Mouse (Mus musculus): Measurements from ENCODE around the gene Atp13a1.
A peak's percentile ranks its signal among the peaks of the same experiment; 100 is the strongest.

The Atp13a1 gene

DNA sequence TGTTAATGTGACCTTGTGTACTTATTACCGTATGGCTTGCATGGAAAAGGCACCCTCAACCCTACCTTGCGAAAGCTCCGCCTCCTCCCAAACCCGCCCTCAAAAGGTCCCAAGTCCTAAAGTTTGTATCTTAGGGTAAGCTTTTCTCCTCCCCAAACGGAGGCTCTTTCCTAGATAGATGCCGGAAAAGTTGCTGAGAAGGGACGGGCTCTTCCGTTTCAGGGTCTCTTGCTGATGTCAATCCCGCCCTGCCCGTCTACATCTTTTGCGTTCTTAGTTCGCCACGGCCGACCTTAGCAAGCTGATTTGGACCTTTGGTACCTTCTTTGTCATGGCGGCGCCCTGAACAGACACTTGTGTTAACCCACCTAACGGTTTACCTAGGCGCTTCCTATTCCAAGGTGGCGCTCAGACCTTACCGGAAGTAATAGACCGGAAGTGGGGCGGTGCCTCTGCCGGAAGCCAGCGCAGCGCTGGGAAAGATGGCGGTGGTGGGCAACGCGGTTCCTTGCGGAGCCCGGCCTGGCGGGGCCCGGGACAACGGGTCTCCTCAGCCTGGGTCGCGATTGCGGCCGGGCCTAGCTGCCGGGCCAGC, at the start of gene Atp13a1, which contains the start of gene Zfp866:
TSS of gene Atp13a1 (plus strand) at position 391 of the 595 bp plus-strand sequence.
TSS of gene Zfp866 (minus strand) at position 406 of the 595 bp plus-strand sequence.
- peak; percentile 83 to 88 for DNase-seq (ENCODE audit: low spot score in 2 of 2)

DNA sequence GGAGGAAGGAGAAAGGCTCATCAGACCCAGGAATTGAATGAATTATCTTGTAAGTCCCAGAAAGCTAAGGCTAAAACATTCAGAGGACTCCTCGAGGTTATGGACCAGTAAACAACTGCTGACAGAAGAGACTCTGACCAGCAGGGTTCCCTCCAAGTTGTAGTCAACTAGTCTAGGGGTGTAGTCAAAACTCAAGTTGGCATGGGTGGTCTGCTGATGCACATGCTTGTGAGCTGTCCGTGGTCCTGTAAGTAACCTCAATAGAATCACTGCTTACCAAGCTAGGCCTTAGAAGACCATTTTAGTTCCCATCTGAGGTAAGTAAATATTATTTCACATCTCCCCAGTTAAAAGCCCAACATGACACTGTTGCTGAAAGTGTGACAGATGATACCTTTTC, 49.7 kb upstream of the Atp13a1 start:
- no peak for DNase-seq (ENCODE audit: low spot score in 2 of 2)

DNA sequence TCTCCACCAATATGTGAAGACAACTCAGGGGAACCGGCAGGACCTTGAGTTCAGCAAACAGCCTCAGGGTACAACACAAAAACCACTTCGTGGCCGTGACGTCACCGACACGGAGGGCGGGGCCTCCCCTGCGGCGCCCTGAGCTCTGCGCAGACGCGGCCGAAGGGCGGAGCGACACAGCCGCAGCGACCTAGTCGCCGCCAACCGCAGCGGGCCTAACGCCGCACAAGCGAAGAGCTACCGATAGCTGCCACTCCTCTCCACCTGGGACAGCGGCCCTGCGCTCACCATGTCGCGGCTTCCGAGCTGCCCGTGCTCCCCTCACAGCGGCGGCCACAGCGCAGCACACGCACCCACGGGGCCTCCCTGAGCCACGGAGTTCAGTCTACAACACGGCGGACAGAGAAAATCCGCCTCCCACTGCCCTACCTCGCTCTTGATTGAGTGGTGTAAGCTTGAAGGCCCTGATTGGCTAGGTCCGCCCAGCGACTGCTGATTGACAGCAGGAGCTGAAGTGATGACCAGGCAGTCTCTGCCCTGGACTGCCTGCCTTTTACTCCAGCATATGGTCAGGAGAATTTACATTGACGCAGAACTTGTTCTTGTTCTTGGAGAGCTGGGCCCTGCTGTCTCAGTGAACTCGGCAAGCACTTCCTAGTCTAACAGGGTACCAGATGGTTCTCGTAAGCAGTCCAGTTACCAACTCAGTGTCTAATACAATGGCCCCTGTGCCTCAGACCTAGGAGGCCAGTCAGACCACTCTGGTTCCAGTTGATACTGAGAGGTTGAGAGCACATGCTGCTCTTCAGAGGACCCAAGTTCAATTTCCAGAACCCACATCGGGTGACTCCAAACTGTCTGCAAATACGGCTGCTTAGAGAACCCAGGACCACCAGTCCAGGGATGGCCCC, 41.2 kb upstream of the Atp13a1 start, which contains the start of gene Zfp963:
TSS of gene Zfp963 (minus strand) at position 427 of the 911 bp plus-strand sequence.
- DNase-seq (ENCODE audit: low spot score in 2 of 2), result peak; percentile 95 to 97

DNA sequence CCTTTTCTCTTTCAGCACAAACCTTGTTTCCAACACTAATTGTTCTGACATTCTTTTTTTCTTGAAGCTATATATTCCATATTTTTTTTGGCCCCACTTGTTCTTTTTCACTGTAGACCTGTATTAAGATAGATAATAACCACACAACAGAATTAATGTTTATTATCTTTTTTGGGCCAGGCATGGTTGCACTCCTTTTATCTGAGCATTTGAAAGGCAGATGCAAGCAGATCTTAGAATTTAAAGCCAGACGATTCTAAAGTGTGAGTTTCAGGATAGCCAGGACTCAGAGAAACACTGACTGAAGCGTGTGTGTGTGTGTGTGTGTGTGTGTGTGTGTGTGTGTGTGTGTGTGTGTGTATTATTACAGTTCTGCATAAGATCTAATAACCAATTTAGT, 38.5 kb upstream of the Atp13a1 start:
- no peak for DNase-seq (ENCODE audit: low spot score in 2 of 2)

DNA sequence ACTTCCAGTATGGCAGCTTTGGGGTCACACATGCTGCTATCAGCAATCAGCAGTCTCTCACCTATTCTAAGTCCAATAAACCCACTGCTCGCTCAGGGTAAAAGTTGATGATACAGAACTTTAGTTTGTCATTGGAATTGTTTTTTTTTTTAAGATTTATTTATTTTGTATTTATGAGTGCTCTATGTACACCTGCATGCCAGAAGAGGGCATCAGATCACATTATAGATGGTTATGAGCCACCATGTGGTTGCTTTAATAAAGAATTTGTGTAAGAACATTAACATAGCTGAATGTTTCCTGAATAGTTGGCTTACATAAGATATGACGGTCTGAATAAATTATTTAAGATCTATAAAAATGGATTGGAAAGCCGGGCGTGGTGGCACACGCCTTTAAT, 32.6 kb upstream of the Atp13a1 start:
- no peak for DNase-seq (ENCODE audit: low spot score in 2 of 2)

DNA sequence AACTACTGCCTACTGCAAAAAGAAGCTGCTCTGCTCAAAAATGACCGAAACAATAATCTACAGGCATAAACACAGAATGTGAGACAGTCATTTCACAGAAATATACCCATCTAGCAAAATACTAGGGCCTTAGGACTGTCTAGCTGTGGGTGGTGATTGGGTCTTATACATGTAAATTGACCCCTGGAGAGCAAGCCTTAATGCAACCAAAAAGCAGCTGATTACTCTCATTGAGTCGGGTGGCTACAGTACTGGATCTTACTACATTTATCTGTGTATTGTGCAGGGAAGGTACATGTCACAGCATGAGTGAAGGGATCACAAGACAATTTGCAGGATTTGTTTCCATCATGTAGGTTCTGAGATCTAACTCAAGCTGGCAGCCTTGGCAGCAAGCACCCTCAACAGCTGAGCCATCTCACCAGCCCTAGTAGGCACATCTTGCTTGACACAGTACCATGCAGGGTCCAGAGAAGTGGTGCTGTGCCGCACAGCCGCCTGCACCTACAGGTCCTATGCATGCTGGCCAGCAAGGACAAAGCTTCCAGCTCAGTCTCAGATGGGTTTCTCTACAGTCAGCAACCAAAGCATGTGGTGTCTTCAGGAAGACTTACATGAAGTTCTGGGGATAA, 29.0 kb upstream of the Atp13a1 start:
- DNase-seq (ENCODE audit: low spot score in 2 of 2), result no peak

DNA sequence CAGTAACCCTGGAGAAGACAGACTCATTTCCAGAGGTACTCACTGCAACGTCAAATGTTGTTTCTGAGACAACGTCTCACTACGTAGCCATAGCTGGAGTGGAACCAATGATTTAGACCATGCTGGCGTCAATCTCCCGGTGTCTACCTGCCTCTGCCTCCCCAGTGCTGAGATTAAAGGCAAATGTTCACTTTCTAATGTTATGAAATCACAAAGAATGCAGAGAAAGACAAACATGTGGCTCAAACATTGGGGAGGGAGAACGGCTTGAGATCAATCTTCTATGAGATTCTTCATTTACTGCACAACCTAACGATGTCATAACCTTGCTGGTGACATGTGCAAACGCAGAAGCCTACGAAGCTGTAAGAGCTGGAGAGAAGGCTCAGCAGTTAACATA, 19.7 kb upstream of the Atp13a1 start:
- DNase-seq (ENCODE audit: low spot score in 2 of 2), result no peak

DNA sequence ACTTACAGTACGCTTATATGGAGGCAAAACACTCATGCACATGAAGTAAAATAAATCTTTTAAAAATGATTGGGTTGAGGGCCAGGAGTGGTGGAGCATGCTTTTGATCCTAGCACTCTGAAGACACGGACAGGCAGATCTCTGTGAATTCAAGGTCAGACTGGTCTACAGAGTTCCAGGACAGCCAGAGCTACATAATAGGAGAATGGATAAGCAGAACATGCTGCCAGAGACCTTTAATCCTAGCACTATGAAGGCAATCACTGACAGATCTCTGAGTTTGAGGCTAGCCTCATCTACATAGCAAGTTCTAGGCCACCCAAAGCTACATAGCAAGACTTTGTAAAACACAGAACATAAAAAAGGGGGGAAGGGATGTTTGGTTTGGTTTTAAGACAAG, 18.9 kb upstream of the Atp13a1 start:
- DNase-seq (ENCODE audit: low spot score in 2 of 2), result no peak

DNA sequence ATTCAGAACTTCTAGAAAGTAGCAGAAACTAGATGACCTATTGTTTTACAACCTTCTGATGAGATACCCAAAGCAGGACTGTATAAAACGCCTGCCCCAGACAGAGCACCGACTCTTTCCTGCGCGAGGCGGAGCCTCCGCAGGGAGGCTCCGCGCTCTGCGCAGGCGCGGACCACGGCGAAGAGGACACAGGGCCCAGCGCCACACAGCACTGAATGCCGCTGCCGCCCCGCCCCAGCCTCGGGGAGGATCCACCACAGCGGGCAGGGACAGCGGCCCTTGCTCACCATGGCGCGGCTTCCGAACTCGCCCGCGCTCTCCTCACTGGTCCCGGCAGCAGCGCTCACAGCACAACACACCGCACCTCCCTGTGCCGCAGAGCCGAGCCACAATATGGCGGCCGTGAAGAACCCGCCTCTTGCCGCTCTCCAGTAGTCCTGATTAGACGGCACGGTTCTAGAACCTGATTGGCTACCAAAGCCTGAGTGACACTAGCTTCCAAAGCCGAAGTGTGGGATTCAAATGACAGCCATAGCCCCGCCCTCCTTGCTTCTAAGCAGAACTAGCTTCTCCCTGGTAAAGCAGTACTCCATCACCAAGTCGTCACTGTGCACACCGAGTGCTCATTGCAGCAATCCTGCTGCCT, 16.3 kb upstream of the Atp13a1 start, which contains the start of gene Gm20422:
TSS of gene Gm20422 (minus strand) at position 384 of the 646 bp plus-strand sequence.
- DNase-seq (ENCODE audit: low spot score in 2 of 2), result peak; percentile 92 to 93

DNA sequence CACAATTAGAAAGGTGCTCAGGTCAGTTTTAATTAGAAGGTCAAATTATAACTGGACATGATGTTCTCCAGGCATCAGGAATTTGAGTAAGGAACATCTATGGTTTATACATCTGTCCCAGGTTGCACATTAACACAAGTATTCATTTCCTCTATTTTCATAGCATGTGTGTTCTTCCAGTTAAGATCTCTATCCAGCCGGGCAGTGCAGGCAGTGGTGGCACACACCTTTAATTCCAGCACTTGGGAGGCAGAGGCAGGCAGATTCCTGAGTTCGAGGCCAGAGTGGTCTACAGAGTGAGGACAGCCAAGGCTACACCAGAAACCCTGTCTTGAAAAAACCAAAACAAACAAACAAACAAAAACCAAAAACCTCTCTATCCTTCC, 15.8 kb upstream of the Atp13a1 start:
- DNase-seq (ENCODE audit: low spot score in 2 of 2), result no peak

DNA sequence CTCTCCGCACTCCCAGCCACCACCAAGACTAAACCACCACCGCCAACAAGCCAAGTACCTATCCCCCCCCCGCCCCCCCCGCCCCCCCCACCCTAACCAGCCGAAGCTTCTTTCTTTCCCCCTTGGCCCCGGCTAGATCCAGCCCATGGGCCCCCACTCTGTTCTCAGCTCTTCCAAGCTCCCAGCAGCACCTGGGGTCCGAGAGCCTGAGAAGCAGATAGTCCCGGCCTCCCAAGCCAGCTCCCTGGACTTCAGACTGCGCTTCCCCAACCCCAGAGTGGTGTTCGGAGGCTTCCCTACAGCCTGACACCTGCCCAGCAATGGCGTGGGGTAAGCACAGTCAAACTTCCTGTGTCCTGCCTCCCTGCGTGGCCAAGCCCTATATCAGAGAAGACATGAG, 13.9 kb upstream of the Atp13a1 start:
- no peak for DNase-seq (ENCODE audit: low spot score in 2 of 2)

DNA sequence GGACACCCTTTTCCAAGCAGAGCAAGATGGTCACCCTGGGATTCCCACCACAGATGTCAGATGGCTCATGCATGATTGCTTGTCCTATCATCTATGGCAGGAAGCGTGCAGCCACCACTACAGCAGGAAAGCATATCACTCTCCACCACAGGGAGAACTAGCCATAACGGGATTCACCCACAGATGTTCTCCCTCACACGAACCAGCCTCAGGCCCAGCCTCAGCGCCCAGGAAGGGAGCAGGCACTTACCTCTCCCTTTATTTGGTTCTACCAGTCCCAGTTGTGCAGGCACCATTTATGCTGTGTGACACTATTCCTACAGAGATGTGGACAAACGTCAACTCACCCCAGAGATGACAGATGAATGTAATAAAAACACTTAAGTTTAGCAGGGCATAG, 1.9 kb upstream of the Atp13a1 start:
- no peak for DNase-seq (ENCODE audit: low spot score in 2 of 2)

DNA sequence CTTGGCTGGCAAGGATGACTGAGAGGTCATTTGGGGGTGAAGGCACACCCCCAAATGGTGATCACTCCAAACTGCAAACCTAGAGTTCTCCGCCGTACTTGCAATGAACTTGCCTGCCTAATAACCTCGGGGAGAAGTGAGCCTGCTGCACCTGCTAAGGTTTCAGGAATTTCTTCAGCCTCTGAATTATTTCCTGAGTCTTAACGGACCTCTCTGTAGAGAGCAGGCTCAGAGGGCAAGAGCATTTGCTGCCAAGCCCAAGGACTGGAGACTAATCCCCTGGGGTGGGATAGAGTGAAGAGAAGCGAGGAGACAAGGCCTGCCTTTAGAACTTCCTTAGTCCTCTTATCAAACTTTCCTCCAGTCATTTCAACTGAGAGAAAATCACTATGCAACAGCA, 1.2 kb upstream of the Atp13a1 start:
- no peak for DNase-seq (ENCODE audit: low spot score in 2 of 2)

DNA sequence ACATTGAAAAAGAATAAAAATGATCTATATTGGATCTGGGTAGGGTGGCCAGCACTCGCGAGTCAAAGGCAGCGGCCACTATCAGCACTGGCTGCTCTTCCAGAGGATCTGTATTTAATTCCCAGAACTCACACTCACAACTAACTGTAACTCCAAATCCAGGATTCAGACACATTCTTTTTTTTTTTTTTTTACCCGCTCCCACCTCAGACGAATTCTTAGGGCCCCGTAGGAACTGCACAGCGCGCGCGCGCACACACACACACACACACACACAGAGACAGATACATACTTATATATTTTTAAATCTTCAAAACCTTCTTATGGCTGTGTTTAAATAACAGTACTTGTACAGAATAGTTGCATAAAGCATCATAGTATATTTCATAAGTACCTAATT, 599 bp upstream of the Atp13a1 start:
- DNase-seq (ENCODE audit: low spot score in 2 of 2), result no peak

DNA sequence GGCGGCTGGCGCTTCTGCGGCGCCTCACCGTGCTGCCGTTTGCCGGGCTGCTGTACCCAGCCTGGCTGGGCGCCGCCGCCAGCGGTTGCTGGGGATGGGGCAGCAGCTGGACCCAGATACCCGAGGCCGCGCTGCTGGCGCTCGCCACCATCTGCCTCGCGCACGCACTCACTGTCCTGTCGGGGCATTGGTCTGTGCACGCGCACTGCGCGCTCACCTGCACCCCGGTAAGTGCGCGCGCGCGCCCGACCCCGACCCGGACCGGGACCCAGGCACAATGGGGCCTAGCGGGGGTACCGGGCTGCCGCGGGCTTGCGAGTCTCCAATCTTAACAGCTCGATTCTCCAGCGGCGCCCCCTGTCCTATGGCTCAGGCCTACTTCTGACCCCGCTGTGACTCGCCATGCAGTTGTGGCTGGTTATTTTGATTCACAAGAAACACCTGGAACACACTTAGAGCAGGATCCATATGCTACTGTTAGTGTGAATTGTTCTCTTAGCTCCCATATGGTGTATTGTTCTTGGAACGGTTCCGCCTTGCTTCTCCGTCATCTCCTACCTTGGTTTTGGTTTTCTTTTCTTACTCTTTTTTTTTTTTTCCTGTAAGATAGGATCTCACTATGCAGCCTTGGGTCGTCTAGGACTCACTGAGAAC, 579 bp downstream of the Atp13a1 start:
- no peak for DNase-seq (ENCODE audit: low spot score in 2 of 2)

DNA sequence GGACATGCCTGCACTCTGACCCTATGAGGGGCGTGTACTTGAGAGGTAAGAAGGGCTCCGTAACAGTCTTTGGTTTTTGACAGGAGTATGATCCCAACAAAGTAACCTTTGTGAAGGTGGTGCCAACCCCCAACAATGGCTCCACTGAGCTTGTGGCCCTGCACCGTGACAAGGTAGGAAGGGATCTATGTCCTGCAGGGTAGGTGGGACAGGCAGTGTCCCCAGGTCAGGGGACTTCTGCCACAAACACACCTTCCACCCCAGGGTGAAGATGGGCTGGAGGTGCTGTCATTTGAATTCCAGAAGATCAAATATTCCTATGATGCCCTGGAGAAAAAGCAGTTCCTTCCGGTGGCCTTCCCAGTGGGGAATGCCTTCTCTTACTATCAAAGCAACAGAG, 2.7 kb downstream of the Atp13a1 start:
- no peak for DNase-seq (ENCODE audit: low spot score in 2 of 2)

DNA sequence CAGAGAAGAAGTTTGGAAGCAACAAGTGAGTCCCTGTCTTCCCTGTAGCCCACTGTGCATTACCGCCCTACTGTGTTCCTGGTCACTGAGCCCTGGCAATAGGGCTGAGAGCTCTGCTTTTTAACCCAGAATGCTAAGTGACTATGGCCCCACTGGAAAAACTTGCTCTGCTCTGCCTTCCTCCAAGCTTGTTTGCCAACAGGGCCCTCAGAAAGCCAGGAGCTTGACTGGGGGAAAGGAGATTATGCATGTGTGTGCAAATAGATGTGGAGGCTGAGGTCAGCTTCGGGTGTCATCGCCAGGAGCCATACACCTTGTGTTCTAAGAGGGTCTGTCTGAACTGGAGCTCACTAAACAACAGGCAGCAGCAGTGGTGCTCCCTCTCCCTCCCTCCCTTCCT, 3.1 kb downstream of the Atp13a1 start:
- no peak for DNase-seq (ENCODE audit: low spot score in 2 of 2)

DNA sequence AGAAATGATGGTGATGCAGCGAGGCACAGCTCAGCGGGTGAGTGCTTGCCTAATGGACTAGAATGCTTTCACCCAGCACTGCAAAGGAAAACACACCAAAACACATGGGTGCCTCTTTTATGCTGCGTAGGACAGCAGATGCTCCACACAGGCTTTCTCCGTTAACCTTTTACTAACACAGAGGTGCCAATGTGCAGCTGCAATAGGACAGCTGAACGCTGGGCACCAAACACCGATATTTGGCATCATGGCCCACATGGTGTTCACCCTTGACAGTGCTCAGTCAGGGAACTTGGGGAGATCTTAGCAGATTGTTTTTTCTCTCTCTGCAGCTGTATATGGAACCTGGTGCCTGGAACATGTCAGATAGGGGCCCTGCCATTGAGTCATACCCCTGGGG, 3.9 kb downstream of the Atp13a1 start:
- DNase-seq (ENCODE audit: low spot score in 2 of 2), result no peak

DNA sequence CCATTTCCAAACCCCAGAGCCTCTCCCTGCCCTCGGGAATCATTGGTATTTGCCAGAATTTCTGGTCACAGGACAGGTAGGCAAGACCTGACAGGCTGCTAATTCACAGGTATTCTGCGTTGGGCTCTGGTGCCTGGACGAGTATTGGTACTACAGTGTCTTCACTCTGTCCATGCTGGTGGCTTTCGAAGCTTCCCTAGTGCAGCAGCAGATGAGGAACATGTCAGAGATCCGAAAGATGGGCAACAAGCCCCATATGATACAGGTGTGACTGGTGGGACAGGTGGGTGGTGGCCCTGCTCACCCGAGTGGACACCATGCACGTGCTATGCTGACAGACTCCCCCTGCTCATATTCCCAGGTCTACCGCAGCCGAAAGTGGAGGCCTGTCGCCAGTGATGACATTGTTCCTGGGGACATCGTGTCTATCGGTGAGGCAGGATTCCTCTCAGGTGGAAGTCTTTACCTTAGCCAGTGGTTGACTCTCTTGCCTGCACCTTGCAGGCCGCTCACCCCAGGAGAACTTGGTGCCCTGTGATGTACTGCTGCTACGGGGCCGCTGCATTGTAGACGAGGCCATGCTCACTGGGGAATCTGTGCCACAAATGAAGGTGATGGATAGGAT, 5.9 kb downstream of the Atp13a1 start:
- DNase-seq (ENCODE audit: low spot score in 2 of 2), result no peak

DNA sequence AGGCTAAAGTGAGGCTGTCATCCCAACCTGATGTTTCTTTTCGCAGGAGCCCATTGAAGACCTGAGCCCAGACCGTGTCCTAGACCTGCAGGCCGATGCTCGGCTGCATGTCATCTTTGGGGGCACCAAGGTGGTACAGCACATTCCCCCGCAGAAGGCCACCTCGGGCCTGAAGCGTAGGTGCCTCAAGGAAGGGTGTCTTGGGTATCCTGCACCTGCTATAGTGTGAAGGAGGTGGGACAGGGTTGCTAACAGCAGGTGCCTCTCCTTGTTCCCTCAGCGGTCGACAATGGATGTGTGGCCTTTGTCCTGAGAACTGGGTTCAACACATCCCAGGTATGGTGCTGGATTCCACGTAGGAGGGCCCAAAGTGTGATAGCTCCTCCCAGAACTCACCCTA, 6.7 kb downstream of the Atp13a1 start:
- no peak for DNase-seq (ENCODE audit: low spot score in 2 of 2)

DNA sequence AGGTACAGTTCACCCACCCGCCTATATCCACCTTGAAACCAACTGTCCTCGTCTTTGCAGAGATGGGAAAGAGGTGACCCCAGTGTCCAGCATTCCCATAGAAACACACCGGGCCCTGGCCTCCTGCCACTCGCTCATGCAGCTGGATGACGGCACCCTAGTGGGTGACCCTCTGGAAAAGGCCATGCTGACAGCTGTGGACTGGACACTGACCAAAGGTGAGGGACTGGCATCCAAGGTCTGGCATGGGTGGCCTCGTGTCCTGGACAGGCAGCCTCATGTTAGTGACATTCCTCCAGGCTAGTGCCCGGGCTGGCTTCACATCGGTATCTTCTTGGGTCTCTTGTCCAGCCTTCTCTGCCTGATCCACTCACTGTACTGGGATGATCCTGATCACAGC, 8.3 kb downstream of the Atp13a1 start:
- no peak for DNase-seq (ENCODE audit: low spot score in 2 of 2)
